Mouse (Mus musculus): ENCODE results near the gene Rpl31. TPM values are rescaled to one million over a fixed set of nuclear protein-coding genes. Genes with fewer than 3 reads are reported as not detected.

Gene Rpl31
- total RNA-seq (2023): 1,519 to 1,732 TPM (median 1,702 TPM) in 4 replicates

DNA sequence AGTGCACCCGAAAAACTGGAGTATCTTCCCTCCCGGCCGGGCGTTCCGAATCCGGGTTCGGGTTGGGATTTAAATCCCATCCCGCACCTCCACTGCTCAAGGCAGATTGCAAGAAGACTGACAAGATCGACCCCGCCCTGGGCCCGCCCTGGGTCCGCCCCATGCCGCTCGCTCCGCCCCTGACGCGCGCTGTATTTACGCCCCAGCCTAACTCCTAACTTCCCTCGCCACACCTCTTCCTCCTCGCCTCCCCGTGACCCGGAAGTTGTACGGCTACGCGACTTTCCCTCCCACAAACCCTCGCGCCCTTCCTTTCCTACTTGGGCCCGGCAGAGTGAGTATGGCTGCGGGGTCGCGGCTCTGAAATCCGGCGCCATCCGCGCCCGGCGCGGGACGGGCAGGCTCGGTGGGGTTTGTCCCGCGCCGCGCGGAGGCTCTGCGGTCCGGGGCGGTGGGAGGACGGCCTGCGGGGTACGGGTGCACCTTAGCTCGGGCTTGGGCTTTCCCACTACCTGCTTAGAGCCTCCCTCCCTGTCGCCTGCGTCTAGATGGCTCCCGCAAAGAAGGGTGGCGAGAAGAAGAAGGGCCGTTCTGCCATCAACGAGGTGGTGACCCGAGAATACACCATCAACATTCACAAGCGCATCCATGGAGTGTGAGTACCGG lies at the start of gene Rpl31:
Rpl31 (plus strand) TSS at position 242 of the 666 bp plus-strand sequence.

Other genes with a start within 250 kb of the Rpl31 start
- gene Npas2, start 174.1 kb upstream of the Rpl31 start, total RNA-seq (2023): not detected in 4 replicates
- gene Tbc1d8, start 110.9 kb downstream of the Rpl31 start, total RNA-seq (2023): 1.2 to 1.8 TPM (median 1.4 TPM) in 4 replicates
- 21.0 to 25.0 TPM (median 23.7 TPM) in 4 replicates for gene Cnot11, start 167.2 kb downstream of the Rpl31 start, total RNA-seq (2023)
- gene Rnf149, start 209.6 kb downstream of the Rpl31 start, total RNA-seq (2023): 12.0 to 19.7 TPM (median 16.1 TPM) in 4 replicates

All from B cell, adult 62 days (primary cell).